In genomic region chr16:91936340-91937030, GRCm38 (mm10) we compare ENCODE assay signal across 8 mouse cellular contexts.
DNase-seq lines count a peak whose midpoint lies in the region; ATAC-seq and TF ChIP-seq lines count a peak whose summit lies in the region.

No protein-coding gene starts in this region.

- no peak overlapping the region for H3K4me3 ChIP-seq in embryonic facial prominence, embryonic 10.5 days
- no peak overlapping the region for H3K4me3 ChIP-seq in lung, adult 2 months (replicated peaks; ENCODE audit: extremely low read depth, low read depth, low read length)

- ATAC-seq in CD4-positive, CD25-positive, alpha-beta regulatory T cell, adult 4 months, result peak; percentile 30

- peak overlapping the region; percentile 67 for H3K27ac ChIP-seq in embryonic facial prominence, embryonic 10.5 days (replicated peaks)

- no peak for TF ChIP-seq POLR2A in lung, adult 2 months (IDR thresholded peaks at IDR 0.05; ENCODE audit: borderline replicate concordance, extremely low read depth, low read depth, low read length)

- DNase-seq in adrenal gland, postnatal 25 days, result peak; percentile 86
- DNase-seq in embryonic facial prominence, embryonic 10.5 days (ENCODE audit: low spot score), result peak; percentile 88
- DNase-seq in heart, adult 9 months (ENCODE audit: low spot score in 2 of 2), result peak; percentile 41 to 71
- DNase-seq in kidney, postnatal 25 days, result peak; percentile 92 to 98
- DNase-seq in lung, adult 2 months, result peak; percentile 81
- peak; percentile 61 for DNase-seq in retina, adult 2 months (ENCODE audit: low read depth, low spot score)
- DNase-seq in thymus, postnatal 25 days, result peak; percentile 84

- H3K27me3 ChIP-seq in embryonic facial prominence, embryonic 10.5 days (replicated peaks; ENCODE audit: low read depth, poor library complexity, severe bottlenecking), result no peaks in the 10 kb centered on the region

- peak; percentile 76 for TF ChIP-seq CTCF in lung, adult 2 months (IDR thresholded peaks at IDR 0.05; ENCODE audit: insufficient read depth, low read length)

- H3K4me1 ChIP-seq in embryonic facial prominence, embryonic 10.5 days, result peaks cover 3% of the 10 kb centered on the region; the same call in 1 of the 2 replicates
- no peaks in the 10 kb centered on the region for H3K4me1 ChIP-seq in lung, adult 2 months (ENCODE audit: control insufficient read depth, insufficient read depth, low read length)

- 49% methylated on average over 10 of the region's 10 CpGs for WGBS in embryonic facial prominence, embryonic 10.5 days
- WGBS in lung, adult 2 months, result 47% methylated on average over 10 of the region's 10 CpGs

- no peaks in the 10 kb centered on the region for H3K9me3 ChIP-seq in embryonic facial prominence, embryonic 10.5 days

- no peaks in the 10 kb centered on the region for H3K36me3 ChIP-seq in embryonic facial prominence, embryonic 10.5 days (replicated peaks)
